Mouse (Mus musculus) midbrain, postnatal 0 days (tissue): ENCODE results near the gene Rreb1. TPM values are rescaled to one million over a fixed set of nuclear protein-coding genes. Genes with fewer than 3 reads are reported as not detected.

ENCODE experiments used
- ATAC-seq: fragments of 200-750 bp; cut with Nextera tagmentation; 2 replicates; pipeline ENCODE4 v1.8.0; 2017; ENCODE audit warnings: moderate number of reproducible peaks, mild to moderate bottlenecking, moderate TSS enrichment, moderate library complexity; ENCODE audit not compliant: low FRiP score
- DNase-seq: peaks from one replicate; pipeline ENCODE4 v3.0.0-alpha.2; 2015; ENCODE audit warnings: low spot score
- H3K27ac ChIP-seq: fragments of 300-500 bp; sonication (generic); 2 replicates; pipeline ENCODE4 v1.5.1; 2014; ENCODE audit warnings: low read depth, mild to moderate bottlenecking, low read length, mixed read lengths
- H3K27me3 ChIP-seq: fragments of 300-500 bp; sonication (generic); 2 replicates; pipeline ENCODE4 v1.6.1; 2014; ENCODE audit warnings: low read length, control low read depth, mixed read lengths; ENCODE audit not compliant: insufficient read depth
- H3K36me3 ChIP-seq: fragments of 300-500 bp; sonication (generic); 2 replicates; pipeline ENCODE4 v1.6.1; 2014; ENCODE audit warnings: low read length, control low read depth, mixed read lengths; ENCODE audit not compliant: insufficient read depth
- H3K4me1 ChIP-seq: fragments of 300-500 bp; sonication (generic); 2 replicates; pipeline ENCODE4 v1.6.1; 2014; ENCODE audit warnings: mild to moderate bottlenecking, control low read depth, antibody characterized with exemption, low read length, mixed read lengths; ENCODE audit not compliant: insufficient read depth
- H3K4me2 ChIP-seq: fragments of 300-500 bp; sonication (generic); 2 replicates; pipeline ENCODE4 v1.6.1; 2014; ENCODE audit warnings: low read depth, mild to moderate bottlenecking, low read length, mixed read lengths; ENCODE audit not compliant: poor library complexity, severe bottlenecking
- H3K4me3 ChIP-seq: fragments of 300-500 bp; sonication (generic); 2 replicates; pipeline ENCODE4 v1.5.1; 2014; ENCODE audit warnings: low read depth, mild to moderate bottlenecking, low read length, moderate library complexity
- H3K9ac ChIP-seq: fragments of 300-500 bp; sonication (generic); replicated peaks from 2 replicates; pipeline ENCODE4 v1.6.1; 2014; ENCODE audit warnings: mild to moderate bottlenecking, low read length, moderate library complexity, mixed read lengths; ENCODE audit not compliant: poor library complexity, severe bottlenecking
- H3K9me3 ChIP-seq: fragments of 300-500 bp; sonication (generic); 2 replicates; pipeline ENCODE4 v1.6.1; 2016; ENCODE audit warnings: low read length, control low read depth
- CTCF ChIP-seq: IDR thresholded peaks from 2 replicates; pipeline ENCODE4 v1.5.1; 2016; ENCODE audit warnings: antibody characterized with exemption, mild to moderate bottlenecking
- WGBS: fragments of 180-500 bp; shearing (Covaris S2); extraction: QIAGEN DNeasy Blood & Tissue Kit; methylation state at CpG from one replicate; pipeline ENCODE4 v1.1.7; 2014; 5-methylcytosine and 5-hydroxymethylcytosine counted together
- polyA plus RNA-seq: library from polyadenylated mRNA; unstranded; fragments of >200 nt; fragmentation: Nextera tagmentation; extraction: Ambion mirVana; gene quantifications from 2 replicates; pipeline ENCODE4 v1.2.1, GENCODE M21; 2015
- total RNA-seq: library from RNA; depleted of rRNA; stranded (reverse); fragments of >200 nt; gene quantifications from 2 replicates; pipeline ENCODE4 v1.2.3, GENCODE M21; 2014

Rreb1 gene
- total and polyA plus RNA-seq, 2 experiments from 2014 or later = 2.0 to 4.3 TPM

GRCm38 (mm10) chr13:37904436-37904835 is 126.2 kb downstream of the Rreb1 start:
- WGBS = 89% methylated on average over 6 of the region's 6 CpGs
- no peak for DNase-seq
- no peaks in the 10 kb centered on the region for H3K36me3 ChIP-seq
- no peak for TF ChIP-seq CTCF
- H3K9ac ChIP-seq = no peak overlapping the region
- ATAC-seq = no peak
- H3K4me3 ChIP-seq = no peak overlapping the region
- H3K4me1 ChIP-seq = no peaks in the 10 kb centered on the region
- H3K9me3 ChIP-seq = no peaks in the 10 kb centered on the region
- H3K27me3 ChIP-seq = no peaks in the 10 kb centered on the region
- no peak overlapping the region for H3K4me2 ChIP-seq
- no peak overlapping the region for H3K27ac ChIP-seq

- no peaks in the 10 kb centered on the region for H3K36me3 ChIP-seq
- no peak for TF ChIP-seq CTCF
- 89% methylated on average over 9 of the region's 9 CpGs for WGBS
- H3K9ac ChIP-seq = no peak overlapping the region
- no peaks in the 10 kb centered on the region for H3K9me3 ChIP-seq
- DNase-seq (no peak), ATAC-seq (no peak)
- H3K27ac ChIP-seq = no peak overlapping the region
- no peak overlapping the region for H3K4me2 ChIP-seq
- H3K27me3 ChIP-seq = no peaks in the 10 kb centered on the region
- H3K4me1 ChIP-seq = no peaks in the 10 kb centered on the region
- H3K4me3 ChIP-seq = no peak overlapping the region
Measured at GRCm38 (mm10) chr13:37908061-37908460, 129.9 kb downstream of the Rreb1 start.

- H3K36me3 ChIP-seq = no peaks in the 10 kb centered on the region
- TF ChIP-seq CTCF = no peak
- H3K27ac ChIP-seq = no peak overlapping the region
- 91% methylated on average over 6 of the region's 6 CpGs for WGBS
- DNase-seq = no peak
- H3K27me3 ChIP-seq = no peaks in the 10 kb centered on the region
- H3K9me3 ChIP-seq = no peaks in the 10 kb centered on the region
- no peak overlapping the region for H3K9ac ChIP-seq
- H3K4me3 ChIP-seq = no peak overlapping the region
- ATAC-seq = no peak
- H3K4me1 ChIP-seq = no peaks in the 10 kb centered on the region
- H3K4me2 ChIP-seq = no peak overlapping the region
Measured at GRCm38 (mm10) chr13:37908493-37908892, 130.3 kb downstream of the Rreb1 start.

GRCm38 (mm10) chr13:37909225-37909624 is 131.0 kb downstream of the Rreb1 start:
- Histone ChIP-seq H3K27ac (no peak overlapping the region), H3K36me3 (no peaks in the 10 kb centered on the region), H3K27me3 (no peaks in the 10 kb centered on the region), H3K4me2 (no peak overlapping the region), H3K9me3 (no peaks in the 10 kb centered on the region), H3K9ac (no peak overlapping the region), H3K4me3 (no peak overlapping the region), H3K4me1 (no peaks in the 10 kb centered on the region)
- ATAC-seq = no peak
- no peak for TF ChIP-seq CTCF
- no peak for DNase-seq
- WGBS = 81% methylated on average over 2 of the region's 2 CpGs

GRCm38 (mm10) chr13:37912011-37912410 is 133.8 kb downstream of the Rreb1 start:
- no peak for TF ChIP-seq CTCF
- H3K9me3 ChIP-seq = no peaks in the 10 kb centered on the region
- no peak for DNase-seq
- 82% methylated on average over 6 of the region's 6 CpGs for WGBS
- no peaks in the 10 kb centered on the region for H3K4me1 ChIP-seq
- no peaks in the 10 kb centered on the region for H3K27me3 ChIP-seq
- H3K9ac ChIP-seq = no peak overlapping the region
- no peaks in the 10 kb centered on the region for H3K36me3 ChIP-seq
- ATAC-seq = no peak
- H3K4me3 ChIP-seq = no peak overlapping the region
- no peak overlapping the region for H3K4me2 ChIP-seq
- H3K27ac ChIP-seq = no peak overlapping the region

GRCm38 (mm10) chr13:37912591-37913467 is 134.6 kb downstream of the Rreb1 start:
- H3K36me3 ChIP-seq = no peaks in the 10 kb centered on the region
- WGBS = 53% methylated on average over 12 of the region's 12 CpGs
- H3K9me3 ChIP-seq = no peaks in the 10 kb centered on the region
- no peaks in the 10 kb centered on the region for H3K27me3 ChIP-seq
- no peak overlapping the region for H3K27ac ChIP-seq
- H3K9ac ChIP-seq = no peak overlapping the region
- TF ChIP-seq CTCF = no peak
- DNase-seq = no peak
- H3K4me1 ChIP-seq = no peaks in the 10 kb centered on the region
- no peak overlapping the region for H3K4me2 ChIP-seq
- no peak overlapping the region for H3K4me3 ChIP-seq
- no peak for ATAC-seq
